Mouse (Mus musculus): ENCODE data around the gene Vwa8. TPM values are rescaled to one million over a fixed set of nuclear protein-coding genes. Genes with fewer than 3 reads are reported as not detected.

Vwa8 gene
- total RNA-seq, 1 experiment = 9.8 TPM

GRCm38 (mm10) chr14:79225458-79225857 lies 376.6 kb downstream of the Vwa8 start:
- in situ Hi-C loops (cut with MboI; ENCODE audit: low sequenced_read_pairs in 2 of 2, unreplicated experiment in 2 of 2) = no loop called here
- H3K9ac ChIP-seq (ENCODE audit: insufficient read depth, low read depth, low read length, poor library complexity, severe bottlenecking) = no peak overlapping the region
- no peak overlapping the region for H3K4me3 ChIP-seq (ENCODE audit: insufficient read depth in 1 of 2, low read depth in 1 of 2, low read length in 2 of 2, poor library complexity in 1 of 2, severe bottlenecking in 1 of 2)
- no peaks in the 10 kb centered on the region for H3K9me3 ChIP-seq (ENCODE audit: control insufficient read depth, insufficient read depth, low read depth, low read length)
- no peak overlapping the region for H3K27ac ChIP-seq (ENCODE audit: insufficient read depth, low read depth, low read length, poor library complexity, severe bottlenecking)
- DNase-seq (ENCODE audit: low read depth, low spot score) = no peak
- H3K4me1 ChIP-seq (ENCODE audit: control insufficient read depth in 2 of 2, insufficient read depth in 2 of 2, low read length in 2 of 2, poor library complexity in 1 of 2) = no peaks in the 10 kb centered on the region
- H3K36me3 ChIP-seq (ENCODE audit: control insufficient read depth, insufficient read depth, low read length, poor library complexity, severe bottlenecking) = no peaks in the 10 kb centered on the region
- no peak for TF ChIP-seq ZC3H11A (IDR thresholded peaks at IDR 0.05; ENCODE audit: borderline replicate concordance, low read depth, low read length)
- no peak for TF ChIP-seq ZNF384 (IDR thresholded peaks at IDR 0.05; ENCODE audit: low read depth, low read length)
- no peak for TF ChIP-seq MAFK (IDR thresholded peaks at IDR 0.05; ENCODE audit: insufficient read depth, low read depth, low read length)
- TF ChIP-seq CHD2 (IDR thresholded peaks at IDR 0.05; ENCODE audit: low read depth, low read length) = no peak
- TF ChIP-seq HCFC1 (IDR thresholded peaks at IDR 0.05; ENCODE audit: borderline replicate concordance, insufficient read depth, low read length) = no peak

GRCm38 (mm10) chr14:79226056-79226455 lies 377.2 kb downstream of the Vwa8 start:
- Histone ChIP-seq H3K9me3 (ENCODE audit: control insufficient read depth, insufficient read depth, low read depth, low read length) (no peaks in the 10 kb centered on the region), H3K27ac (ENCODE audit: insufficient read depth, low read depth, low read length, poor library complexity, severe bottlenecking) (no peak overlapping the region), H3K36me3 (ENCODE audit: control insufficient read depth, insufficient read depth, low read length, poor library complexity, severe bottlenecking) (no peaks in the 10 kb centered on the region), H3K9ac (ENCODE audit: insufficient read depth, low read depth, low read length, poor library complexity, severe bottlenecking) (no peak overlapping the region), H3K4me3 (ENCODE audit: insufficient read depth in 1 of 2, low read depth in 1 of 2, low read length in 2 of 2, poor library complexity in 1 of 2, severe bottlenecking in 1 of 2) (no peak overlapping the region), H3K4me1 (ENCODE audit: control insufficient read depth in 2 of 2, insufficient read depth in 2 of 2, low read length in 2 of 2, poor library complexity in 1 of 2) (no peaks in the 10 kb centered on the region)
- DNase-seq (ENCODE audit: low read depth, low spot score) = no peak
- in situ Hi-C loops (cut with MboI; ENCODE audit: low sequenced_read_pairs in 2 of 2, unreplicated experiment in 2 of 2) = no loop called here
- TF ChIP-seq CHD2 (IDR thresholded peaks at IDR 0.05; ENCODE audit: low read depth, low read length) (no peak), ZC3H11A (IDR thresholded peaks at IDR 0.05; ENCODE audit: borderline replicate concordance, low read depth, low read length) (no peak), ZNF384 (IDR thresholded peaks at IDR 0.05; ENCODE audit: low read depth, low read length) (no peak), MAFK (IDR thresholded peaks at IDR 0.05; ENCODE audit: insufficient read depth, low read depth, low read length) (no peak), HCFC1 (IDR thresholded peaks at IDR 0.05; ENCODE audit: borderline replicate concordance, insufficient read depth, low read length) (no peak)

- Histone ChIP-seq H3K9me3 (ENCODE audit: control insufficient read depth, insufficient read depth, low read depth, low read length) (no peaks in the 10 kb centered on the region), H3K9ac (ENCODE audit: insufficient read depth, low read depth, low read length, poor library complexity, severe bottlenecking) (no peak overlapping the region), H3K4me1 (ENCODE audit: control insufficient read depth in 2 of 2, insufficient read depth in 2 of 2, low read length in 2 of 2, poor library complexity in 1 of 2) (no peaks in the 10 kb centered on the region), H3K27ac (ENCODE audit: insufficient read depth, low read depth, low read length, poor library complexity, severe bottlenecking) (no peak overlapping the region), H3K36me3 (ENCODE audit: control insufficient read depth, insufficient read depth, low read length, poor library complexity, severe bottlenecking) (no peaks in the 10 kb centered on the region), H3K4me3 (ENCODE audit: insufficient read depth in 1 of 2, low read depth in 1 of 2, low read length in 2 of 2, poor library complexity in 1 of 2, severe bottlenecking in 1 of 2) (no peak overlapping the region)
- DNase-seq (ENCODE audit: low read depth, low spot score) = no peak
- TF ChIP-seq HCFC1 (IDR thresholded peaks at IDR 0.05; ENCODE audit: borderline replicate concordance, insufficient read depth, low read length) = no peak
- in situ Hi-C loops (cut with MboI; ENCODE audit: low sequenced_read_pairs in 2 of 2, unreplicated experiment in 2 of 2) = no loop called here
These were observed 377.9 kb downstream of the Vwa8 start for GRCm38 (mm10) chr14:79226741-79227140.

GRCm38 (mm10) chr14:79227955-79228354 lies 379.1 kb downstream of the Vwa8 start:
- no peaks in the 10 kb centered on the region for H3K9me3 ChIP-seq (ENCODE audit: control insufficient read depth, insufficient read depth, low read depth, low read length)
- TF ChIP-seq MAFK (IDR thresholded peaks at IDR 0.05; ENCODE audit: insufficient read depth, low read depth, low read length) (no peak), HCFC1 (IDR thresholded peaks at IDR 0.05; ENCODE audit: borderline replicate concordance, insufficient read depth, low read length) (no peak), ZC3H11A (IDR thresholded peaks at IDR 0.05; ENCODE audit: borderline replicate concordance, low read depth, low read length) (no peak), CHD2 (IDR thresholded peaks at IDR 0.05; ENCODE audit: low read depth, low read length) (no peak), ZNF384 (IDR thresholded peaks at IDR 0.05; ENCODE audit: low read depth, low read length) (no peak)
- H3K4me3 ChIP-seq (ENCODE audit: insufficient read depth in 1 of 2, low read depth in 1 of 2, low read length in 2 of 2, poor library complexity in 1 of 2, severe bottlenecking in 1 of 2) = no peak overlapping the region
- no peaks in the 10 kb centered on the region for H3K36me3 ChIP-seq (ENCODE audit: control insufficient read depth, insufficient read depth, low read length, poor library complexity, severe bottlenecking)
- no peaks in the 10 kb centered on the region for H3K4me1 ChIP-seq (ENCODE audit: control insufficient read depth in 2 of 2, insufficient read depth in 2 of 2, low read length in 2 of 2, poor library complexity in 1 of 2)
- DNase-seq (ENCODE audit: low read depth, low spot score) = no peak
- no peak overlapping the region for H3K9ac ChIP-seq (ENCODE audit: insufficient read depth, low read depth, low read length, poor library complexity, severe bottlenecking)
- H3K27ac ChIP-seq (ENCODE audit: insufficient read depth, low read depth, low read length, poor library complexity, severe bottlenecking) = no peak overlapping the region
- in situ Hi-C loops (cut with MboI; ENCODE audit: low sequenced_read_pairs in 2 of 2, unreplicated experiment in 2 of 2) = no loop called here

- no peak for DNase-seq (ENCODE audit: low read depth, low spot score)
These were observed 382.8 kb downstream of the Vwa8 start for GRCm38 (mm10) chr14:79231677-79232076.

More at GRCm38 (mm10) chr14:79231677-79232076, 382.8 kb downstream of the Vwa8 start:
- in situ Hi-C loops (cut with MboI; ENCODE audit: low sequenced_read_pairs in 2 of 2, unreplicated experiment in 2 of 2) = no loop called here
- Histone ChIP-seq H3K4me3 (ENCODE audit: insufficient read depth in 1 of 2, low read depth in 1 of 2, low read length in 2 of 2, poor library complexity in 1 of 2, severe bottlenecking in 1 of 2) (no peak overlapping the region), H3K4me1 (ENCODE audit: control insufficient read depth in 2 of 2, insufficient read depth in 2 of 2, low read length in 2 of 2, poor library complexity in 1 of 2) (no peaks in the 10 kb centered on the region), H3K9me3 (ENCODE audit: control insufficient read depth, insufficient read depth, low read depth, low read length) (no peaks in the 10 kb centered on the region), H3K27ac (ENCODE audit: insufficient read depth, low read depth, low read length, poor library complexity, severe bottlenecking) (no peak overlapping the region), H3K9ac (ENCODE audit: insufficient read depth, low read depth, low read length, poor library complexity, severe bottlenecking) (no peak overlapping the region), H3K36me3 (ENCODE audit: control insufficient read depth, insufficient read depth, low read length, poor library complexity, severe bottlenecking) (no peaks in the 10 kb centered on the region)
- TF ChIP-seq CHD2 (IDR thresholded peaks at IDR 0.05; ENCODE audit: low read depth, low read length) (no peak), HCFC1 (IDR thresholded peaks at IDR 0.05; ENCODE audit: borderline replicate concordance, insufficient read depth, low read length) (no peak), ZC3H11A (IDR thresholded peaks at IDR 0.05; ENCODE audit: borderline replicate concordance, low read depth, low read length) (no peak), ZNF384 (IDR thresholded peaks at IDR 0.05; ENCODE audit: low read depth, low read length) (no peak), MAFK (IDR thresholded peaks at IDR 0.05; ENCODE audit: insufficient read depth, low read depth, low read length) (no peak)

Measured in ES-E14 (cell line).